Mouse (Mus musculus) mesoderm, embryonic 11.5 days (tissue): Measurements from ENCODE around the gene Nrcam.
"Not testable (repeated sequence)": the region's sequence is repeated elsewhere in the genome, so short reads cannot be mapped to it uniquely, and the experiment has no call there.

Experiments
- DNase-seq: peaks from one replicate; pipeline ENCODE4 v3.0.0-alpha.2; 2012; ENCODE audit warnings: low read depth, low spot score

The Nrcam gene

DNA sequence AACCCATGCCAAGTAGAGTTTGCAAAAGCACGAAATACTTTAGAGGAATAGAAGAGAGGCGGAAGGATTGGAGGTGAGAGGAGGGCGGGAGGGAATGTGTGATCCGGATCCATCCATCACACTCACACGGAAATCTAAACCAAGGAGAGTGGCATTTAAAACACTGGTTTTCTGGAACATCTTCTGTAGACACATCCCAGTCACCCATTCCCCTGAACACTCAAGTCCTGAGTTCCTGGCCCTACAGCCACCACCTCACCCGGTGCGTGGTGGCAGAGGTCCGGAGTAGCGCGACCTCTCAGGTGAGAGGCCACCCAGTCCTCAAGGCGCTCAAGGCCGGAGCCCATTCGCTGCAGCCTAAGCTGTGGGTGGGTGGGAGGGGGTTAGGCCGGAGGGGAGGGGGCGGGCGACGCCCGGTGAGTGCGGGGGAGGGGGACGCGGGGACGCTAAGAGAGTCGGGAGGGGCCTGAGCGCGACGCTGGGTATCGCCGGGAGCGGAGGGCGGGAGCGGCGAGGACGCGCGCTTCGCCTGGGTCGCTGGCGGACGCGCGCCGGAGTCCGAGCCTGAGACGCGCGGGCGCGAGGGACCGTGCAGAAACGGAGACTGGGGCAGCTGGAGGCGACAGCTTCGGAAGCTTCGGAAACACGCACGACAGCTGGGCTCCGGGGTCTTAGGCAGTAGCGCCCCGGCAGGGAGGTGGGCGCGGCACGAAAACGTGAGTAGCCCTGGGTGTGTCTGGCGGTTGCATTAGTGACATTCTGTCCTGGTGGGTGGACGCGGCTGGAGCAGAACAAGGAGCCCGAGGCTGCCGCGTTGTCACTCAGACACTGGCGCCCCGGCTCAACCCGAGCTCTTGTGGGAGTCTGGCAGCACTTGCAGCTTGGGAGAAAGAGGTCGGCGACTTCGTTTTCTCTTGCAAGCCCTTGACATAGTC lies at the start of gene Nrcam:
Gene Nrcam (plus strand): TSS at position 505 of the 935 bp plus-strand sequence.
- peak; percentile 76 for DNase-seq

DNA sequence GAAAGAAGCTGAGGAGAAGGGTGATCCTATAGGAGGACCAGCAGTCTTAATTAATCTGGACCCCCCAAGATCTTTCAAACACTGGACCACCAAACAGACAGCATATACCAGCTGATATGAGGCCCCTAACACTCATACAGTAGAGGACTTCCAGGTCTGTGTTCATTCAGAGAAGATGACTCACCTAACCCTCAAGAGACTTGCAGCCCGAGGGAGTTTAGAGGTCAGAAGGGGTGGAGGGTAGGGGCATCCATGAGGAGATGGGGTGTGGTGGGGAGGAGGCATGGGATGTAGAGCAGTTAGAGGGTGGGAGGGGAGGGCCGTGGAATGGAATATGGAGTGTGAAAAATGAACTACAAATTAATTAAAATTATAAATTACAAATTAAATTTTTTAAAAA lies 48.5 kb upstream of the Nrcam start:
- not testable (repeated sequence) for DNase-seq

DNA sequence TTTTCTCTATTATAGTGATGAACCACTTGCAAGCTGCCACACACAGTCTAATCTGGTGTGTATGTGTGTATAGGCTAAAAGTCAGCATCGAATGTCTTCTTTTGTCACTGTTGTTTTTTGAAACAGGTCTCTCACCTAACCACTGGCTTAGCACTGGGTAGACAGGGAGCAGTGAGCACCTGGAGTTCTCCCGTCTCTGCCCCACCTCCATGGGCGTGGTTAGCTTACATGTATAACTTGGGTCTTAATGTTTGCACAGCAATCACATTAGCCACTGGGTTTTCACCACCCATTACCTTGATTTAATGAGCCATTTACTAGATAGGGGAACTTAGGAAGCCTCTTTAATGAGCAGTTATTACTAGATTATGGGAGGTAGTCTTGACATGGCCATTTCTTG lies 47.2 kb upstream of the Nrcam start:
- no peak for DNase-seq

DNA sequence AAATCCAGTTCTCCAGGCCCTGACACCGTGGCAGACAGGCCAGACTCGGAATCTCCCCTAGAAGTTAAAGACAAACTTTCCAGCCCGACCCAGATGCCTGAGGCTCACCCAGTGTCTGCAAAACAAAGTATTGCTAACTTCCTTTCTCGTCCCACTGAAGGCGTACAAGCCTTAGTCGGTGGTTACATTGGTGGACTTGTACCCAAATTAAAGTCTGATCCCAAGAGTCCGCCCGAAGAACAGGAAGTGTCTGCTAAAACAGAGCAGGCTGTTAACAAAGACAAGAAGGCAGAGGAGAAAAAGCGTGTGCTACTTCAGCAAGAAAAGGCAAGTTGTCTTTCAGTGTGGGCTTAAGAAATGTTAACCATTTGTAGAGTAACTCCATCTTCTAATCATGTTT lies 45.3 kb upstream of the Nrcam start:
- no peak for DNase-seq

DNA sequence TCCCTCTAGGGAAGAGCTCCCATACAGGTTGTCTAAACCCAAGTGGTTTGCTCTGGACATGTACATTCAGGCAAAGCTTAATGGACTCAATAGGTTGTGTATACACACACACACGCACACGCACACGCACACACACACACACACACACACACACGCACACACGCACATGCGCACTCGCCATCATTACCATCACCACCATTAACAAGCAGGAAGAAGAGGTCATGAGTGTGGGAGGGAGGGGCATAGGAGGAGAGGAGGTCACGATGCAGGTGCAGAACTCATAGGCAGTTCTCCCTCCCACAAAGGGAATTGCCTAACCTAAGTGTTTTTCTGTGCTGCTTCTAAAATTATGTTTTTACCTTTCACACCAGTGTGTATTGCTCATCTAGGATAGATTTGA lies 41.7 kb upstream of the Nrcam start:
- no peak for DNase-seq

DNA sequence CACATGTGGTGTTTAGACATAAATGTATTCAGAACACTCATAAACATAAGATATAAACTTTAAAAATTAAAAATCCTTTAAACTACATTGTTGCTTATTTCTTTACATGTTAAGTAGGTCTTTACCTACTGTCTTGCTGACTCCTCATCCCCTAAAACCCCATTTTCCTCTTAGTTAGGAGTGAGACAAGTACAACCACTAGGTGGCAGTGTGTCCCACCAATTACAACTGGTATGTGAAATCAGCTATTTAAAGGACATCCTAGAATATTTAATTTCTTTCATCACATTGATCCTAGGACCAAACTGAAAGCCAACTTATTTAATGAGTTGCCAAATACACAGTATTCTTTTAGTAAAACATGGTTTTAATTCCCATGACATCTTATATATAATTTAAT lies 36.4 kb upstream of the Nrcam start:
- DNase-seq, result peak; percentile 86

DNA sequence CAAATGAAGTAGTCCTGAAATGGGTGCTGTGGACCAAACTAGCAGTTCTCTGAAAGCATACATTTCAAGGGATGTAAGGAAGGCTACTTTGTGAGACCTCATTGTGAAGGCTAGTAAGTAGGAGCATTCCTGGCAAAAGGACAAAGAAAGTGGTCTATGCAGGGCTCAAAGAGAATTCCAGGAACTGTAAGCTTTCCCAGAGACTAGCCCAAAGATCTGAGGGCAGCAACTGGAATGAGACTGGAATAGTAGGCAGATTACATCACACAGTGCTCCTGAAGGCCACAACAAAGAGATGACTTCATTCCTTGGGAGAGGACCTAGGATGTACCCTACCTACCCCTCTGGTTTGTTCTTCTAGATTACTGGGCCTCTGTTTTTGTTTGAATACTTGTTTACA lies 27.9 kb upstream of the Nrcam start:
- DNase-seq, result no peak

DNA sequence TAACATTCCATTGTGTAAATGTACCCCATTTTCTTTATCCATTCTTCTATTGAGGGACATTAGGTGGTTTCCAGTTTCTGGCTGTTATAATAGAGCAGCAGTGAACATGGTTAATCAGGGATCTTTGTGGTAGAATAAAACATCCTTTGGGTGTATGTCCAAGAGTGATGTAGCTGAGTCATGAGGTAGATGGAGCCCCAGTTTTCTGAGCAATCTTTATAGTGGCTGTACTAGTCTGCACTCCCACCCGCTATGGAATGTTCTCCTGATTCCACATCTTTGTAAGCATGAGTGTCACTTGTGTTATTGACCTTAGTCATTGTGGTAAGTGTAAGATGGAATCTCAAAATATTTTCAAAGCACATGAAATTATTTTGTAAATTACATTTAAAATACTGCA lies 24.7 kb upstream of the Nrcam start:
- DNase-seq, result no peak

DNA sequence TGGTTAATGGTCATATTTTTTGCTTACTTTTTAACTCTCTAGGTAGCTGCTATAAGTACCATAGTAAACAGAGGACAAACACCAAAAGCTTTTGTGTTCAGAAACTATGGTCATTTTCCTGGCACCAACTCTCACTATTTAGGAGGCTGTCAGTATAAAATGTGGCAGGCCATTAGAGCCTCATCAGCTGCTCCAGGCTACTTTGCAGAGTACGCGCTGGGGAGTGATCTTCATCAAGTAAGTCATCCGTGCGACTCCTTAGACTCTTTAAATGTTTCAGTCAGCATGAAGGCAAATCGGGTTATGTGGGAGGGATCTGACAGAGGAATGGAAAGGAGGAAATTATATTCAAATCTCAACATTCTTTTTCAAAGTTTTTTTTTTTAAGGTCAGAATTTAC lies 23.8 kb upstream of the Nrcam start:
- no peak for DNase-seq

DNA sequence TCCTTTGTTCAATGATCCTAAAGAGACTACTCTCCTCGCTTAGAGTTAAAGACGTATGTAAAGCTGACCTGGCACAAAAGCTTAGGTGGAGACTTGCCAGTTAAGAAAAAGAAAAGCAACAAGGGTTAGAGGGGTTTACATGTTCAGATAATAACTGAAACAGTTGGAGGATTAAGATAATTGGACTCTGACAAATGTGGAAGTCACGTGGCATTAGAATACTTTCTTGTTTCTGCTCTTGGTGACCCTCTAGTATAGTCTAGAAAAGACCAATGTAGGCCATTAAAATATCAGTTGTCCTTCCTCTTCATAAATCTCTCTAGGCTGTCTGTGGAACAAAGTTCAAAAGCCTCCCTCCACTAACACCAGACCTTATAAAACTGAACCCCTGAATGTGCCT lies 20.5 kb upstream of the Nrcam start:
- no peak for DNase-seq

DNA sequence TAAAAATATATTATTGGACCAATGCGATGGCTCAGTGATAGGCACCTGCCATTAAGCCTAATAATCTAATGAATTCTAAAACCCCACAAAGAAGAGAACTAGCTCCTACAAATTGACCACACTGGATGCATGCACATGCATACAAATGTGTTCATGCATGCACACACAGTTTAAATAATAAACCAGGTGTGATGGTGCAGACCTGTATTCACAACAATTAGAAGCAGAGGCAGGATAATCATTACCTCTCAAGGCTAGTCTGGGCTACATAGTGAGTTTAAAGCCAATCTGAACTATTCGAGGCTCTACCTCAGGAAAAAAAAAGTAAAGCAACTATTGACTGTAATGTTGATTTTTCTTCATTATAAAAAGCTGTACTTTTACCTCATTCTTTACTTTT lies 13.5 kb upstream of the Nrcam start:
- DNase-seq, result no peak

DNA sequence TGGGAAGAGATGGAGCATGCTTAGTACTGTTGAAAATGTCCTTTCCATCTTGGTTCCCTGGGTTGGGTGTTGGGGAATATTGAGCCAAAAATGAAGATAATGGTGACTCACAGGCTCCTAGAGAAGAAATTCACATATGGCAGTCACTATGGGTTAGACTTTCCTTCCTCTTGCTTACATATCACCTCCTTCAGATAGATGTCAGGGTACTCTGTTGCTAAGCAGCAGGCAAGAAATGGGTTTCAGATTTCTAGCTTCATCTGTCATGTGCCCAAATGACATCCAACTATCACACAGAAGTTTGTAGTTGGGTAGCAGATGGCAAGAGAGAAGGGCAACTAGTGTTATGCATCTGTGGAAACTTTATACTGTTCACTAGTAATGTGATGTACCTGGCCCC lies 3.6 kb upstream of the Nrcam start:
- no peak for DNase-seq

DNA sequence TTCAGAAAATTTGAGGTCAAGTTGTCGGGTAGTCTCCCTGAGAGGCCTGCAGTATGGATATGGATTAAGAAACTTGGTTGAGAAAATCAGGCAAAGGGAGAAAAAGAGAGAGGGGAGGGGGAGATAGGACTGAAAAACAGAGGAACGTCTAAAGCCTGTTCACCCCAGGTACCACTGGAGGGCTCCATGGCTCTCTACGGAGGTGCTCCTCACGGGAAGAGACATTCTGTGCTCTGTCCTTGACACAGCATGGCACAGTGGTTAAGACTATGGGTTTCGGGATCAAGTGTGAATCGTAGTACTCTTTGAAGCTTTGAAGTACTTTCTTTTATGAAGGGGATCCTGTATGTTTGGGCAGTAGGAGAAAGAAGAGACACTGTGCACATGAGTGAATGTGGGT lies 1.2 kb upstream of the Nrcam start:
- no peak for DNase-seq

DNA sequence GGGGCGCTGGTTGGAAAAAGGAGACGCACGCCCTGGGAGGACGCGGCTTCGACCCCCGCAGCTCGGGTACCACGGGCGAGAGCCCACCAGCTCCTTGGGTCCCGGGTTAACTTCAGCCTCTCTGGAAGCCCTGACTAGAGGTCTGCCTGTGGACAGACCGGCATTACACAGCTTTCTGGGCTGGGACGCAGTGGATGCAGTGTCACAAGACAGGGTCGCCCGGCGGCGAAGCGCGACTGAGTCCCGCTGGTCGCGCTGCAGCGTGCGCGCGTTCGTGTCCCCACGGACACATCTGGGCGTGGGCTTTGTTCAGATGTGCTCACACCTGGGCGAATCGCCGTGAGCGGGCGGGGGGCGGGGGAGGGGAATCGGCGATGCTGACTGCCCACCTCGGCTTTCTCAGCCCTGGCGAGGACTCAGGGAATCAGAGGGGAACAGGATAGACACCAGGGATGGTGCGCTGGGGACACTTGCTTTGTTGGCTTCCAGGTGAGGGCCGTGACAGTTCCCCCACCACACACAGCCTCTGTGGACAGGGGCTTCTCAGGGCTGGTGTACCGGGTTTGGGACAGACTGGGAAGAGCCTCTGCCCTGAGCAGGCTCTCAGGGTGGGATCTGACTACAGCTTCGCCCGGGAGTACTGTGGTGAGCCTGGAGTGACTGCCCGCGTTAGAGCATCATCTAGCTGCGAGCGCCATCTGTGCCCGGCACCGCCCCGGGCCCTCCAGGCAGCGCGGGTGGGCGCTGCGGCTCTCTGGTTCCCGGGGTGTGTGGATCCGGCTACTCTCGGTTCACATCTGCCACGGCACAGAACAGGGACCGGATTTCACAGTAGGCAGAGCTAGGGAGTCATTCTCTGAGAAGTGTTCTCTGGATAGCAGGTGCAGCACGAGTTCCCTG lies 881 bp downstream of the Nrcam start:
- peak; percentile 58 for DNase-seq

DNA sequence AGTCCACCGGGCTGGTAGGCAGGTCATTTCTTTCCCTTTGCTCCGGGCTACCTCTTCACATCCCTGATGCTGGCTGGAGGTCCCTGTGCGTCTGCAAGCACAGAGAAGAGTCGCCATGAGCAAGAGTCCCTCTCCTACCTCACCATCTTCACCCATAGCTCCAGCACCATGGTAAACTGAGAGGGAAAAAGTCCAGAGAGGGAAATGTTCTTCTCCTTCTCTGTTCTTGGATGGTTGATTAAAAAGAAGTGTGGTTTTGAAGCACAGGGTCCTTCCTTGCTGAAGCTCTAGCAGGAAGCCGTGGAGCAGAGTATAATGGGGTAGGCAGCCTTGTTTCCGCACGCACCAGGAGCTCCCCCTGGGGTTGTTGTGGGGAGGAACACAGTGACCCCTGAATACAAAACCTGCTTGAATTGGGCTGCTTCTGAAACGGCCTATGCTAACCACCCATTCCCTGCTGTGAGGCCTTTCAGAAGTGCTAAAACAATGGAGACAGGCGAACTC lies 1.6 kb downstream of the Nrcam start:
- no peak for DNase-seq

DNA sequence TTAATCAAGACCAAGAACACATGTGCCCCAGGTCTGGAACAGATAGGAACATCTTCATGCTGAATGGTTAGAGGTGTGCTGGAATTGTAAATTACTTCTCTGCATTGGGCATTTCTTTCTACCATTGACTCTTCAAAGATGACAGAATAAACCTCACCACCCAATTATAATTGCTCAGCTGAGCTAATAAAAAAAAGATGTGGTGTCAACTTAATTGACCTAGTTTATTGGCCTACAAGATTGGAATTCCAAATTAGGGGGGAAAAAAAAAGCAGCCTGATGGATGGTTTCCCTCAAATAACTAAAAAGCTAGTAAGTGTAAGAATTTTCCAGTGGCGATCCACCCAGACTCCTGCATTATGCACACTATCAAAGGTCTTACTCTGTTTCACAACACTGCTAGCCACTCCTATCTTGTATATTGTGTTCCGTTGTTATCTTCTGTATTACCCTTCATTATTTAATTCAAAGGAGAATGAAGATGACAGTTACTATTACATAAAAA lies 8.5 kb downstream of the Nrcam start:
- no peak for DNase-seq

DNA sequence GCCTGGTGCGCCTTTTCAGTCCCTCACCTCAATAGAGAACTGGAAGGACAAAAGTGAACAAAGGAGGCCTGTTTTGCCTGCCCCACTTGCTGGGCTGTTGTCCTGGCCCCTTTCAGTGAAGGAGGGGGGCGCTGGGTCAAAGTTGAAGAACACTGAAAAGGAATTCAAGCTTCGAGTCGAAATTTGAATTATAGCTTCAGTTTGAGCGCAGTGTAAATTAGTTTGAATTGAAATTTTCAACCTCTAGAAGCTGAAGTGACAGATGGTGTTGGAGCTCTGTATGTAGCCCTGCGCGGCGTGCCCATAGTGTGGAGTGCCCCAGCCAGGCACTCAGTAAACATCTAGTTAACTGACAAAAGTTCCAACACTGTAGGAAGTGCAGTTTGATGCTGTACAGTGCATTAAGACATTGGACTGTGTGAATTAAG lies 9.5 kb downstream of the Nrcam start:
- DNase-seq, result peak; percentile 76

DNA sequence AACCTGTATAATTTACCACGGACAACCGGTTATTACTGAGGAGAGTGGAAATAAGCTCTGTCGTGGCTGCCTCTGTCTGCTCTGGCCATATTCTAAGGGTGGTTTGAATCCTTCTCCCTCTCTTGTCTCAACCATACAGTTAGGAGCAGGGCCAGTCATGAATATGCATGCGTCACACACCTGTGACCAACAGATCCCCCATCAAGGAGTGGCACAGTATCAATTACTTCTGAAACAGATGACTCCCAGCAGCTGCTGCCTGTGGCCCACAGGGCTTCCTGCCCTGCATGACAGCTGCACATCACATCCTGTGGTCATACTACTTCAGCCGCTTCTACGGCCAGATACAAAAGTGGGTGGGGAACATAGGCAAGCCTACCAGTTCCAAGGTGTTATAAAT lies 15.4 kb downstream of the Nrcam start:
- DNase-seq, result no peak

DNA sequence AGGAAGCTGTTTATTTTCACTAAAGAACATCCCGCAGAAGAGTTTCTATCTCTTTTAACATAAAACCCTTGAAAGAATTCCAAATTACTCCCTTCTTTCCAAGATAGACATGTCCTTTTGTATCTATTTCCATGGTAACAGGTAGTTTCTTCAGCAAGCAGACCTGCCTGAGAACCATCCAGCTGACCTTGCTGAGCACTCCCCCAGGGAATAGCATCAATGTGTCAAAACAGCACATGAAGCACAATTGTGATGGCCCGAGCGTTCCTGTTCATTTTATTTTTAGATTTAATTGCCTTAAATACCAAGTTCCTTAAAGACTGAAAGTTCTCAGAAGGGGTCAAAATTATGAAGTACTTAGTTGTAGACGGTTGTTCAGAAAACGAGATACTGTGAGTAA lies 16.6 kb downstream of the Nrcam start:
- no peak for DNase-seq

DNA sequence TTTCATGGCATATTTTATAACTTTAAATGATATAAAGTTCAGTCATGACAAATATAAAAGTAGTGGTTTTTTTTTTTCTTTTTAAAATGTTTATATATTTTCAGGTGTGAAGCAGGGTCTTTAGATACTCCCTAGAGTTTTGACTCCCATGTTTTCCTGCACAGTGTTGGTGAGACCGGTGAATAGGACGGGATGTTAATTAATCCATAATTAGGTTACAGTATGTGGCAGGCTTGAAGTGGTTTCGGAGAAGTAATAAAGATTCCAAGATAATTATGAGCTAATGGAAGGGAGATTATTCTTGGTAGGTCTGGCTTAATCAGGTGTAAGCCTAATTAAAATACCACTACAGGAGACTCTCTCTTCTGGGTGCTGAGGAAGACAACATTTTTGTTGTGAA lies 17.5 kb downstream of the Nrcam start:
- DNase-seq, result no peak

DNA sequence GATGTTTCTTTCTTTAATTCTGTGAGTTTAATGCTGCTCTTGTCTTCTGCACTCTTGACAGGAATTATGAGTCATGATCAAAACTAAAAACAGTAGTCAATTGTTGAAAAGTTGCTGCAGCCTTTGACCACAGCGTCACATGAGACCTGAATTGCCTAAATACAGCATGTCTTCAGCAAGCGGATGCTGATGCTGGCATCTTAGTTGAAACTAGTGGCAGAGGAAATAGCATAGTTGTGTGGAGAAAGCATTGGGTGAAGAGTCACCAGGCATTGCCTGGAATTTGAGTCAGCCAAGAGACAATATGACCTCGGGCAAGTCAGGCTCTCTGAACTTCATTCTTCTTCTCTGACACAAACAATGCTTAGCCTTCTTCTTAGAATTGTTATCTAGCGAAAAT lies 26.4 kb downstream of the Nrcam start:
- DNase-seq, result no peak

DNA sequence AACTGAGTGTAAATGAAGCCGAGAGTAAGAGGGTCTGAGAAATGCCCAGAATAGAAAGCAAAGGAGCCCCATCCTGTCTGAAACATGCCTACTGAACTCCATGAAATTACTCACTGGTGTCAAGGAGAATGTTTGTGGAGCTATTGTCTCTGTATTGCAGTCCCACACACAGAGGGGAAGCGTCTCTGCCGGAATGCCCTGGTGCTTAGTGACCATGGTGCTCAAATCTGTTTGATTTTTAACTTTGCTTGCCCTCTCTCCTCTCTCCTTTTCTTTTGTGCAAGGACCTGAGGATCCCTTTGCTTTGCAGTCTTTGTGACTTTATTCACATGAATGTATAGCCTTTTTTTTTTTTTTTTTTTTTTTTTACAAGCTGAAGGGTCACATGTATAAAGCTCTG lies 28.8 kb downstream of the Nrcam start:
- DNase-seq, result no peak
